Mouse (Mus musculus) left cerebral cortex, adult 11 months (tissue): Measurements from ENCODE around the gene Dtnbp1.

Experiments used
- DNase-seq: peaks from one replicate; pipeline ENCODE4 v3.0.0; 2022; ENCODE audit warnings: low spot score

Dtnbp1 gene

GRCm38 (mm10) chr13:45001228-45001910 lies 578 bp downstream of the Dtnbp1 start:
- DNase-seq = no peak

DNA sequence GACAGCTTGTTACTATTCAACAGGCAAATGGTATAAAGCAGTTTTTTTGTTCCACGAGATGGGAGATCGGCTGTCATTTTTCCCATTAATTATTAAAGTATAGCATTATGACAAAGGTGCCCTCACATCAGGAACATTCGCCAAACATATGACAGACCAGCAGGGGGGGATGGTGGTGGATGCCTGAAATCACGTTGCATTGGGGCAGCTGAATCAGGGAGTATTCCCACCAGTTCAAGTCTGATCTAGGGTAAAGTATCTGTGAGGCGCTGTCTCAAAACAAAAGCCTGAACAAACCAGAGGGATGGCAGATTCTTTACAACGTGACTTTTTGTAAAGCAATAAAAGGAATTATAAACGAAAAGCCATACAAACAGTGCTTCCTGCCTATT lies 1.1 kb downstream of the Dtnbp1 start:
- no peak for DNase-seq

GRCm38 (mm10) chr13:44999211-44999610 lies 2.7 kb downstream of the Dtnbp1 start:
- DNase-seq = no peak

- no peak for DNase-seq
Measured at GRCm38 (mm10) chr13:44996339-44996738, 5.6 kb downstream of the Dtnbp1 start.

- no peak for DNase-seq
Measured at GRCm38 (mm10) chr13:44992550-44993205, 9.3 kb downstream of the Dtnbp1 start.

GRCm38 (mm10) chr13:44991936-44992335 lies 10.0 kb downstream of the Dtnbp1 start:
- DNase-seq = no peak

DNA sequence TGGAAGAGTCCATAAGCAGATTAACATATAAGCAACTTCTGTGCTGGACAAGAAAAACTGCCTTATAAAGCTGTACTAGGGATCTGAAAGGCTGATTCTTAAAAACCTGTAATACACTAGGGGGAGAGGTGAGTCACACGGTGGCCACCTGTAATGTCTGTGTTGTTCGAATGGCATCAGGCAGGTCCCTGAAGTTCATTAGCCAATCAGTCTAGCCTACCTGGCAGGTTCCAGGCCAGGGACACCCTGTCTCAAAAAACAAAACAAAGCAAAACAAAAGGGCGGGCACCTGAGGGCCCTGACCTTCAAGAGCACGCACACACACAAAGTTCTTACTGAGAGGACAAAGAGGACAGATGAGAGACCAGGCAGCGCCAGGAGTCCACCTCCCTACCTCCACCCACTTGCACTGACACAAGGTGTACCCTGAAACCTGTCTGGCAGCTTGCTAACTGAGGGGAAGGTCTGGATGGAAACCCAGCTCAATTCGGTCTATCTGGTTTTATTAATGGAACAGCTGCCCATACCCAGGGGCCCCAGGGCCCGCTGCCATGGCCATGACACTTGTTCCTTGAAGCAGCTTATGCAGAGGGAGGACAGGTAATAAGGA lies 11.8 kb downstream of the Dtnbp1 start:
- no peak for DNase-seq

- no peak for DNase-seq
Measured at GRCm38 (mm10) chr13:44986352-44986751, 15.6 kb downstream of the Dtnbp1 start.

GRCm38 (mm10) chr13:44985321-44985720 lies 16.6 kb downstream of the Dtnbp1 start:
- no peak for DNase-seq

DNA sequence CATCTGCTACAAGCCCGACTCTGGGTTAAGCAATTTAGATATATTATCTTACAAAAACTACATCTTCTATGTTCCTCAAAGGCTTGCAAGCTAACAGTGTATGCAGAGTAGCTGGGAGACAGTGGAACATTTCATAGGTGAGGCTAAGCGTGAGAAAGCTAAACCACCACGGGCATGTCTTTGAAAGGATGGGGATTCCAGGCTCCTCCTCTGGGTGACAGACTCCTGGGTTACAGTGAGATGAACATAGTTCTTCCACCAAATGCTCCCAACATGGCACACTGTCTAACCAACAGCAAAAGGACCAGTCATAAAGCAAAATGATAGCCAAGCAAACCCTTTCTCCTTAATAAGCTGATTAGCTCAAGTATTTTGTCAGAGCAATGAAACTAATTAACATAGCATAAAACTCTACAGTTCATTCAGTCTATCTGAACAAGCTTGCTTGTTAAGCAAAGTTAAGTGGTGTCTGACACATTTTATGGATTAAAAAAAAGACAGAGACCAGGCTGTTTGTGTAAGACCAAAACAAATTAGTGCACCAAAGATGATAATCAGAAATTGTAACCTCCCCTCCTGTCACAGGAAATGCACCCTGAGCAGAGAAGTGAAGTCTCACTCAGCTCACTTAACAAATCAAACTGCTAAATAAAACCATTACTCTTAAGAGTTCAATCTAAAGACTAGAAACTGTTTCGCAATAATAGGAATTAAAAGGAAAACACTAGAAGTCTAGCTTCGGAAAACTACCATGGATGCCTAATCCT lies 18.1 kb downstream of the Dtnbp1 start:
- no peak for DNase-seq

DNA sequence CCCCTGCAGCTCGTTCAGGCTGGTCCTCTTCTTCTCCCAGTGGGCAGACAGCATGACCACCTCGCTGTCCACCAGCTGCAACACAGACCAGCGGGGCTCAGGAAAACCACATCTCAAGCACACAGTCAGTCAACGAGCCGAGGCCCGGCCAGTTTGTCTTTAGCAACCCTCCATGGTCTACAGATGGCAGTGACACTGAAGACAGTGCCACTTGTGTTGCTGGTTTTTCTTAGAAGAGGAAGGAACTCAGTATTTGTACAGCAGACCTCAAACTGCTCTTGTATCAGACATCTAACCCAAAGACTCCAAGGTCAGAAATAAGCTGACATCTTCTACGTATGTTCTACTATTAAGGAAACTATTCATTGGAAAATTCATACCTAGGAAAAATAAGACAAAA lies 19.1 kb downstream of the Dtnbp1 start:
- no peak for DNase-seq

DNA sequence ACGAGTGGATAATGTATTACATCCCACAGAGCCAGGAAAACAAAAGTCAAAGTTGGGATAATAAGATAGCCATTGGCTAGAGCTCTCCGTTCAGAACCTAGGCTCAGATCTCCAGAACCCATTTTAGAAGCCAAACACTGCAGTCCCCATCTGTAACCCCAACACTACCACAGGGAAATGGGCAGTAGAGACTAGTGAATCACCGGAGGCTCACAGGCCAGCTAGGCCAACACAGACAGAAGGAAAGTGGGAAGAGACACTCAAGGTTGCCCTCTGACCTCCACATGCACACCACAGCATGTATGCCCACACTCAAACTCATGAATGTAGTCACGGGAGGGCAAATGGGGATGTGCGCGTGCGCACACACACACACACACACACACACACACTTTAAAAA lies 22.5 kb downstream of the Dtnbp1 start:
- DNase-seq = no peak

DNA sequence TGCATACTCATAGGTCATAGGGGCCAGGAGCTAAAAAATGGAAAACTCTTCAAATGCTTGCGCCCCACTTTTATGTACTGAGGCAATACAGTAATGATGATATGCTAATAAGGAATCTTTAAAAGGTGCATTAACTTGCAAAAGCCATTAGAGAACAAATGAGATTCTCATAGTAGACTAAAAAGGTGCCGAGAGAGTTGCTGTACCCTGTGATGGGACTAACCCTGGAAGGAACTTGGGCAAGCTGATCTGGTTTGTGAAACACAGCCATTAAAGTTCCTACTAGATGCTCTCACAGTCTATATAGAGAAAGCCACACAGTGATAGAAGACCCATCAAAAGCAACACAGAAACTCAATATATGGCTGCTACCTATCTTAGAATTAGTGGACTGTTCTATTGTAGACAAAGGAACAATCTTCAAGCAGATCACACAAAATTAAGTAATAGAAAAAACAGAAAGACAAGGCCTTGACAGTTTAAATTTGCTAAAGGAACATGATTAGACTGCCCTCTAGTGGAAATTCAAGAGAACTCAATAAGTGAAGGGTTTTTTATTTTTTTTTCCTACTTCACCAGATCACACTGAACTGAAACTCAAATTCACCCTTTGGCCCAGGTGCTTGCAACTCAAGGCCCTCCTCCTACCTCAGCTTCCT lies 24.3 kb downstream of the Dtnbp1 start:
- DNase-seq = no peak

- DNase-seq = no peak
Measured at GRCm38 (mm10) chr13:44977059-44977458, 24.9 kb downstream of the Dtnbp1 start.

DNA sequence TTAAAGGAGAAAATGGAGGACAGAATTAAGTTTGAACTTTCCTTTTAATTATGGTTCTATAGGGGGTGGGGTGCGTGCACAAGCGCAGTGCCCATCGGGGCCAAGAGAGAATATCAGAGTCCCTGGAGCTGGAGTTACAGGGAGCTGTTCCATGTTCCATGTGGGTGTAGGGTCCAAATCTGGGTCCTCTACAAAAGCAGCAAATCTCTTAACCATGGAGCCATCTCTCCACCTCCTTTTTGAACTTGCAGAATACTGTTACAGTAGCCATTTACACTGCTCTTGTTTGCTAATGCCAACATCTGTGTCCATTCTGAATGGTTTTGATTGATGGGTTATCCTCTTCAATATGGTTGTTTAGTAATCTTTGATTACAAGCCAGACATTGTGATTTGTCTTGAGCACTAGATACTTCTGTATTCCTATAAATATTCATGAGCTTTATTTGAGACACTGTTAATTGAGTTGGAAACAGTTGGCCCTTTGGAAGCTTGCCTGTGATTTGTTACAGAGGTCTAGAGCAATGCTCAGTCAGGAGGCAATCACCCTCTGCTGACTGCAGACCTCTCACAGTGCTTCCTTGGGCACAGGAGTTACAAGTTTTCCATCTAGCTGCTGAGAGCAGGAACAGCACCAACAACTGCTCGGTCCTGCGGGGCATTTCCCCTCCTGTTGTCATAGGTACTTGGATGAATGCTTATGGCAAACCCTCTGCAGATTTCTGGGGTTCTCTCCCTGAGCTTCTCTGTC lies 41.2 kb downstream of the Dtnbp1 start:
- no peak for DNase-seq

- DNase-seq = no peak
Measured at GRCm38 (mm10) chr13:44957049-44957448, 44.9 kb downstream of the Dtnbp1 start.

- DNase-seq = no peak
Measured at GRCm38 (mm10) chr13:44955781-44956180, 46.2 kb downstream of the Dtnbp1 start.

DNA sequence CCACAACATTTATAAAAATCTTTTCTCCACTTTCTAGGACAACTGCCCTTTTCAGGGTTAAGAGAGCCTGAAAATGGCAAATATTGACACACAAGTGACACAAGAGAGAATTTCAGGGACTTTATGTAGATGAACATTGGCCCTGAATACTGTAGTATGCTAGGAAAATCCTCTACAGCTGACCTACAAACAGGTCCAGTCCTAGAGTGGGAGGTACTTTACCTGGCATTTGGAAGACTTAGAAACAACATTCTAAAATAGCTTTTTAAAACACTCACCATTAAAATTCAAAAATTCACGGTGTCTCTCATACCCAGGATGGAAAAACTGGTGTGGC lies 47.7 kb downstream of the Dtnbp1 start:
- no peak for DNase-seq

GRCm38 (mm10) chr13:44953546-44954231 lies 48.3 kb downstream of the Dtnbp1 start:
- DNase-seq = no peak

GRCm38 (mm10) chr13:44952393-44953086 lies 49.4 kb downstream of the Dtnbp1 start:
- no peak for DNase-seq
